Mouse (Mus musculus): ENCODE results near the gene Ociad2. TPM values are rescaled to one million over a fixed set of nuclear protein-coding genes. Genes with fewer than 3 reads are reported as not detected.

Gene Ociad2
- polyA plus RNA-seq, 1 experiment from 2014 or later: 5.9 TPM

DNA sequence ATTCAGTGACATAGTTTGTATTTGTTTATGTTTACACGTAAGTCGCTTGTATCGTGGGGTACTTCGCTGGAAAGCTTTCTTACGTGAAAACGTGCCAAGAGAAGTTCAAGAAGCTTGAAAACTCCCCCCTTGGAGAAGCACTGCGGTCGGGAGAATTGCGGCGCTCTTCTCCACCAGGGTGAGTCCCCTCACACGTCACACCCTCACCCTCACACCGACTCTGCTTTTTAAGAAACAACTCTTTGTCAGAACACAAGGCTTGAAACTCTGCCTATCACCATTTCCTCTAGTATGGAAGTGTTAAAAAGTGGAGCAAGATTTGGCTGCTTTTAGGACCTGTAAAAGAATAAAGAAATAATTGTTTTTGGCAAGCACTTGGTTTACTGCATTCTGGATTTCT is 36.3 kb downstream of the Ociad2 start:
- Histone ChIP-seq H3K4me3 (replicated peaks) (no peak overlapping the region), H3K27ac (replicated peaks) (no peak overlapping the region), H3K9ac (no peak overlapping the region), H3K9me3 (replicated peaks) (no peaks in the 10 kb centered on the region), H3K36me3 (replicated peaks) (peaks cover 83% of the 10 kb centered on the region), H3K27me3 (no peaks in the 10 kb centered on the region), H3K4me1 (replicated peaks) (peaks cover 27% of the 10 kb centered on the region), H3K4me2 (no peak overlapping the region)
- 90% methylated on average over 12 of the region's 12 CpGs for WGBS (ENCODE audit: insufficient replicate concordance)
- no peak for ATAC-seq (ENCODE audit: insufficient read depth)

DNA sequence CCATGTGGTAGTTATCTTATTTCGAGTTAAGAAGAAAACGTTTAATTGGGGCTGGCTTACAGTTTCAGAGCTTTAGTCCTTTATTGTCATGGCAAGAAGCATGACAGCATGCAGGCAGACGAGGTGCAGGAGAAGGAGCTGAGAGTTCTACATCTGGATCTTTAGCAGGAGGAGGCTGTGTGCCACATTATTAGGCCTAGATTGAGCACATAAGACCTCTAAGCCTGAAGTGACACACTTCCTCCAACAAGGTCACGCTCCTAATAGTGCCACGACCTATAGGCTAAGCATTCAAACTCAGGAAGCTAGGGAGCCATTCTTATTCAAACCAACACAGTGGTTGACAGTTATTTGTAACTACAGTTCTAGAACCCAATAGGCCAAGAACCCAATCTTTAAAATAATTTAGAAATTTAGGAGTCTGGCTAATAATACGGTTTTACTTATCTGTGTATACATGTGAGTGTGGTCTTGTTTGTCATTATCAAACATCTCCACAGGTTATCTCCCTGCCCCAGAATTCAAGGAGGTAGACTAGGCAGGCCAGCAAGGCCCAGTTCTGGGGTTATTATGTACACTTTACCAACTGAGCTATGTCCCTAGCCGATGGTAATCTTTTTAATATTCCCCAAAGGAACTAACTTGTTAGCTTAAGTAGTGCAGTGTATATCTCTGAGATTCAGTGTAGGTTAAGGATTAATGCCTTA is 39.1 kb downstream of the Ociad2 start:
- Histone ChIP-seq H3K4me3 (replicated peaks) (no peak overlapping the region), H3K9me3 (replicated peaks) (no peaks in the 10 kb centered on the region), H3K4me1 (replicated peaks) (peaks cover 29% of the 10 kb centered on the region), H3K27ac (replicated peaks) (peak overlapping the region; percentile 16), H3K27me3 (no peaks in the 10 kb centered on the region), H3K36me3 (replicated peaks) (peaks cover 74% of the 10 kb centered on the region), H3K4me2 (peak overlapping the region; percentile 25; the same call in 1 of the 2 replicates), H3K9ac (no peak overlapping the region)
- ATAC-seq (ENCODE audit: insufficient read depth): peak; percentile 85
- 57% methylated on average over 7 of the region's 7 CpGs for WGBS (ENCODE audit: insufficient replicate concordance)

DNA sequence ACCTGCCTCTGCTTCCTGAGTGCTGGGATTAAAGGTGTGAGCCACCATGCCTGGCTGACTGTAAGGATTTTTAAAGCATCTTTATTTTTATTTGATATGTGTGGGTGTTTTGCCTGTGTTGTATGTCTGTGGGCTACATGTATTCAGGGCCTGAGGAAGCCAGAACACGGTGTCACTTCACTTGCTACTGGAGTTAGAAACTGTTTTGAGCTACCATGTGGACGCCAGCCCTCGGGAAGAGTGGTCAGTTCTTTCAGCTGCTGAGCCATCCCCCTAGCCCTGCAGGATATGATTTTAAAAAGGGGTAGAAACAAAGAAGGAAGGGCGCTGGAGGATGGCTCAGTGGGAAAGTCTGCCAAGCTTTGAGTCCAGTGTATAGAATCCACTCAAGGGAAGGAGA is 44.9 kb downstream of the Ociad2 start:
- peaks cover 47% of the 10 kb centered on the region for H3K36me3 ChIP-seq (replicated peaks)
- H3K4me2 ChIP-seq: no peak overlapping the region
- no peaks in the 10 kb centered on the region for H3K9me3 ChIP-seq (replicated peaks)
- no peaks in the 10 kb centered on the region for H3K27me3 ChIP-seq
- H3K4me1 ChIP-seq (replicated peaks): peaks cover 43% of the 10 kb centered on the region
- no peak overlapping the region for H3K9ac ChIP-seq
- no peak overlapping the region for H3K4me3 ChIP-seq (replicated peaks)
- WGBS (ENCODE audit: insufficient replicate concordance): 84% methylated on average over 4 of the region's 4 CpGs
- no peak for ATAC-seq (ENCODE audit: insufficient read depth)
- no peak overlapping the region for H3K27ac ChIP-seq (replicated peaks)

DNA sequence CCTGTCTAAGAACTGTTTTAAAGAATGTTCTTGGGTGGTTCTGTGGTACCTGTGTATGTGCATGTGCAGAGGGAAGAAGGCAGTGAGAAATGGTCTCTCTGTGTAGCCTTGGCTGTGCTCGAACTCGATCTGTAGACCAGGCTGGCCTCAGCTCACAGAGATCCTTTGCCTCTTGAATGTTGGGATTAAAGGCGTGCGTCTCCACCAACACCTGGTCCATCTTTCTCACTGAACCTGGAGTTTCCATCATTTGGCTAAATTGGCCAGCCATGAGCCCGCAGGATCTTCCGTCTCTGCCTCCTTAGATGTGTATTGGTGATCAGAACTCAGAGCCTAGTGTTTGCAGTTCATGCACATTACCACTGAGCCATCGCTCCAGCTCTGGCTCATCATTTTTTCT is 45.8 kb downstream of the Ociad2 start:
- no peaks in the 10 kb centered on the region for H3K27me3 ChIP-seq
- peaks cover 38% of the 10 kb centered on the region for H3K4me1 ChIP-seq (replicated peaks)
- peaks cover 38% of the 10 kb centered on the region for H3K36me3 ChIP-seq (replicated peaks)
- peak overlapping the region; percentile 75; the same call in 1 of the 2 replicates for H3K4me2 ChIP-seq
- 92% methylated on average over 7 of the region's 7 CpGs for WGBS (ENCODE audit: insufficient replicate concordance)
- H3K4me3 ChIP-seq (replicated peaks): no peak overlapping the region
- H3K27ac ChIP-seq (replicated peaks): no peak overlapping the region
- no peak for ATAC-seq (ENCODE audit: insufficient read depth)
- H3K9me3 ChIP-seq (replicated peaks): no peaks in the 10 kb centered on the region
- H3K9ac ChIP-seq: no peak overlapping the region

DNA sequence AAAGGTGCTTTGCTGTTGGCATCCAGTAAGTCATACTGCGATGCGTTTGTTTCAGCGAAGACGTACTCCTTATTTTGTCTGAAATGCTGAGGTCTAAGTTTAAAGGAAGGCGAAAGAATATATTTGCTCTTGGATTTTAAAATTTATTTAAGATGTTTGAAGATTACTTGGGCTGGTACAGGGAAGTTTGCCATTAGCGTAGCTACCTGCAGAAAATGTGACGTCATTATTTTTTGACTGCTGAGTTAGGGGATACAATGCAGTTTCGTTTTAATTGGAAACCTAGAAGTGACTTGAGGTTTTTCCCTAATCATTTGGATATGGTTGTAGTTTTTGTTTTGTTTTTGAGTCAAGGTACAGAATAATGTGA is 47.4 kb downstream of the Ociad2 start:
- 3% methylated on average over 8 of the region's 8 CpGs for WGBS (ENCODE audit: insufficient replicate concordance)
- Histone ChIP-seq H3K27me3 (no peaks in the 10 kb centered on the region), H3K27ac (replicated peaks) (peak overlapping the region; percentile 95), H3K36me3 (replicated peaks) (peaks cover 27% of the 10 kb centered on the region), H3K4me1 (replicated peaks) (peaks cover 32% of the 10 kb centered on the region), H3K4me3 (replicated peaks) (peak overlapping the region; percentile 96), H3K9ac (peak overlapping the region; percentile 91), H3K4me2 (peak overlapping the region; percentile 75), H3K9me3 (replicated peaks) (no peaks in the 10 kb centered on the region)
- ATAC-seq (ENCODE audit: insufficient read depth): no peak

DNA sequence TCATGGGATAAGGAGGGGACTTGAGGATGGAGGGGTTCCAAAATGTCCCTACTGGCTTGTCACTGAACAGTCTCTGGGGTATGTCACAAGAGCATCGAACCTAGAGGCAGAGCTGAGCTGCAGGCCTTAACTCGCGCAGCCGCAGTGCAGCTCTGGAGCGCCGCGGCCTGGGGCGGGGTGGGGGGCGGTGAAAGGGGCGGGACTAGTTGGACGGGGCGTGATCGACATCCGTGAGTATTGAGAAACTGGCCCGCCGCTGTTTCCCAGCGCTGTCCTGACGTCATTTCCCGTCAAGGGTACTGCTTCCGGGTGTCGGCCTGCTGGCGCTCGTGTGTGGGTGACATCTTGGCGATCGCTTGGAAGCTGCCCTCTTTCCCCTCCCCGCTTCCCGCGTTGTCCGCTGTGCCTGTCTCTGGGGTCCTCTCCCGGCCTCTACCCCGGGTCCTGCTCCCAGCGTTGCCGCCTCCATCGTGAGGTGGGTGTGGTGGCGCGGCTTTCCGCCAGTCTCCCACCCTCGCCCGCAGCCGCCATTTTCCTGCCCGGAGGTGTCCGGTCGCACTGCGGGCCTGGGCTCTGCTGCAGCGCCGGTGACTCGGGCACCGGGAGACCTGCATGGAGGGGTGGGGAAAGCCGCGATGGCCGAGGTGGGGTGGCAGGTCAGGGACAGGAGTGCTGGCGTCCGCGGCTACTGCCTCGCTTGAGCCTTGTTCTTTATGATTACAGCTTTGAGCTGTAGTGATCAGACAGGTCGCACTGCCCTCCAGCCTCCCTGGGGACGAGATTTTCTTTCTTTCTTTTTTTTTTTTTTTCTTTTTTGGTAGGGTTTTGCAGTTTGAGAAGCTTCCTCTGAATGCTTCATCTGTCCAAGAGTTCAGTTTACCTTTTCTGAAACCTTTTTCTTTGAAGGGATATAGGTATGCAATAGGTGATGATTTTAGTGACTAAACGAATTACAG is 48.0 kb downstream of the Ociad2 start, which contains the start of gene Ociad1:
Ociad1 (plus strand) TSS at position 283 of the 956 bp plus-strand sequence.
- Histone ChIP-seq H3K36me3 (replicated peaks) (peaks cover 24% of the 10 kb centered on the region), H3K4me1 (replicated peaks) (peaks cover 31% of the 10 kb centered on the region), H3K27ac (replicated peaks) (peak within 1 kb of the TSS; percentile 95), H3K9me3 (replicated peaks) (no peaks in the 10 kb centered on the region), H3K4me3 (replicated peaks) (peak within 1 kb of the TSS; percentile 96), H3K4me2 (peak within 1 kb of the TSS; percentile 75), H3K9ac (peak within 1 kb of the TSS; percentile 91), H3K27me3 (no peaks in the 10 kb centered on the region)
- ATAC-seq (ENCODE audit: insufficient read depth): peak; percentile 96
- WGBS (ENCODE audit: insufficient replicate concordance): under 1% methylated on average over 55 of the region's 58 CpGs

DNA sequence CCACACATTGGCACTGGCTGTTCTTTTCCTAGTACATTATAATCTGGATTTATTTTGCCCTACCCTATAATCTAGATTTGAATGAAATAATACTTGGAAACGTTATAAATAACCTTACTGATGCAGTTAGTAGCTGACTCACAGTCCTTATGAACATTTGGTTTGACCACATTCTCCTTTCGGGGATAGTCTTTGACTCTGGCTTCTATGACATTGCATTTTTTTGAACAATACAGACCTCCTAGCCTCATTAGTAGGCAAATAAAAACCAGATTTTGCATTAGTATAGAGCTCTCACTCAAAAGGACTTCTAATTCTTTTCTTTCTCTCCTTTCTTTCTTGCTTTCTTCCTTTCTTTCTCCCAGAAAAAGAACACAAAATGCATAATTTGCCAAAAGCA is 50.9 kb downstream of the Ociad2 start:
- Histone ChIP-seq H3K4me2 (no peak overlapping the region), H3K9me3 (replicated peaks) (no peaks in the 10 kb centered on the region), H3K27ac (replicated peaks) (no peak overlapping the region), H3K4me3 (replicated peaks) (no peak overlapping the region), H3K4me1 (replicated peaks) (peaks cover 24% of the 10 kb centered on the region), H3K36me3 (replicated peaks) (peaks cover 4% of the 10 kb centered on the region), H3K27me3 (no peaks in the 10 kb centered on the region), H3K9ac (no peak overlapping the region)
- no peak for ATAC-seq (ENCODE audit: insufficient read depth)
- WGBS (ENCODE audit: insufficient replicate concordance): 35% methylated on average over 2 of the region's 2 CpGs

DNA sequence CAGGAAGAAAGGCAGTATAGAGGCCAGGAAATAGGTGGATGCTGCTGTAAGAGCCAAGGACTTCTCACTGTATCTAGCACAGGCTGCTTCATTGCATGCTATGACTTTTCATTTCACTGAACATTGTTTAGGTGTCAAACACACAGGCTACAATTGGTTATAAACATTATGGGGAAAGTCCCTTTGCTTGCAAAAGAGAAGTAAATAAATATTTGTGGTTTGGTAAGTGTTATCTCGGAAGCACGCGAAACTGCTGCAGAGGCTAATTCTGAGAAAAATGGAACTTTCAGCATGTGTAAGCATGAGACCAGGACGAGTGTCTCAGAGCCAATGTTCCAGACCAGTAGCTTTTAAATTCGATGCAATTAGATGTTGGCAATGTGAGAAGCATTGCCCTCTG is 54.2 kb downstream of the Ociad2 start:
- no peak for ATAC-seq (ENCODE audit: insufficient read depth)
- WGBS (ENCODE audit: insufficient replicate concordance): 28% methylated on average over 5 of the region's 5 CpGs

DNA sequence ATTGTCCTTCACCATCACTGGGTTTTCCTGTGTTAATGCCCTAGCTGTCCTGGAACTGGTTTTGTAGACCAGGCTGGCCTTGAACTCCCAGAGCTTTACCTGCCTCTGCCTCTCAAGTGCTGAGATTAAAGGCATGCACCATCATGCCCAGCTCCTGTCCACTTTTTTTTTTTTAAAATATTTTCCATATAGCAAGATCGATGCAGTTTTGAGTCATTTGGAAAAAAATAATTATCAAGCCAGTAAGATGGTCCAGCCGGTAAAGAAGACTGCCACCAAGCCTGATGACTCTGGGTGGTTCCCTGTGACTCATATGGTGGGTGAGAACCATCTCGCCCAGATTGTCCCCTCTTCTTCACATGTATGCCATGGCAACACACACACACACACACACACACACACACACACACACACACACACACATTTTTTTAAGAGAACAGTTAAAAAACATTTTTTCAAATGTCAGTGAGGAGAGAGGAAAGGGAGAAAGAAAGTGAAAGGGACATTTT is 55.3 kb downstream of the Ociad2 start:
- H3K4me3 ChIP-seq (replicated peaks): no peak overlapping the region
- H3K9ac ChIP-seq: no peak overlapping the region
- no peak overlapping the region for H3K4me2 ChIP-seq
- no peaks in the 10 kb centered on the region for H3K27me3 ChIP-seq
- no peaks in the 10 kb centered on the region for H3K9me3 ChIP-seq (replicated peaks)
- H3K27ac ChIP-seq (replicated peaks): no peak overlapping the region
- ATAC-seq (ENCODE audit: insufficient read depth): no peak
- H3K4me1 ChIP-seq (replicated peaks): peaks cover 5% of the 10 kb centered on the region; the same call in 1 of the 2 replicates
- no peaks in the 10 kb centered on the region for H3K36me3 ChIP-seq (replicated peaks)
- 72% methylated on average over 3 of the region's 3 CpGs for WGBS (ENCODE audit: insufficient replicate concordance)

More for the DNA sequence above, 54.2 kb downstream of the Ociad2 start:
- Histone ChIP-seq H3K4me1 (replicated peaks) (peaks cover 5% of the 10 kb centered on the region; the same call in 1 of the 2 replicates), H3K9ac (no peak overlapping the region), H3K27ac (replicated peaks) (no peak overlapping the region), H3K36me3 (replicated peaks) (no peaks in the 10 kb centered on the region), H3K27me3 (no peaks in the 10 kb centered on the region), H3K4me3 (replicated peaks) (no peak overlapping the region), H3K4me2 (no peak overlapping the region), H3K9me3 (replicated peaks) (no peaks in the 10 kb centered on the region)

DNA sequence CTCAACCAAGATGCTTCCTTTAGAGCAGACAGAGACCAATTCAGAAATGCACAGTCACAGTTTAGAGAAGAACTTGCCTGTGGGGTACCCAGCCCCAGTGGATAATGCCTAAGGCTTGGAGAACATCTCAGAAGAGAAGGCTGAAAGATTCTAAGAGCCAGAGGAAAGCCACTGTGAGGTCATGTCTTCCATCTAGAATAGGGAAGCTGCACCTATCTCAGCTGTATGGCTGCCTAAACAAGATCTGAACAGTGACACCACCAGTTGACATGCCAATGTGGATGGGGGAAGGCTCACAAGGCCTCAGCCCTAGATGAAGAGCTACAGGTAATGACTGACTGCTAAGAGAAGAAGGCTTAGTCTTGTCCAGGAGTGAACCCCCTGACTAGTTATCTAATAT is 56.8 kb downstream of the Ociad2 start:
- no peak overlapping the region for H3K9ac ChIP-seq
- H3K9me3 ChIP-seq (replicated peaks): no peaks in the 10 kb centered on the region
- H3K4me1 ChIP-seq (replicated peaks): peaks cover 12% of the 10 kb centered on the region
- H3K4me3 ChIP-seq (replicated peaks): no peak overlapping the region
- ATAC-seq (ENCODE audit: insufficient read depth): no peak
- no peak overlapping the region for H3K4me2 ChIP-seq
- H3K36me3 ChIP-seq (replicated peaks): no peaks in the 10 kb centered on the region
- H3K27ac ChIP-seq (replicated peaks): no peak overlapping the region
- no peaks in the 10 kb centered on the region for H3K27me3 ChIP-seq

DNA sequence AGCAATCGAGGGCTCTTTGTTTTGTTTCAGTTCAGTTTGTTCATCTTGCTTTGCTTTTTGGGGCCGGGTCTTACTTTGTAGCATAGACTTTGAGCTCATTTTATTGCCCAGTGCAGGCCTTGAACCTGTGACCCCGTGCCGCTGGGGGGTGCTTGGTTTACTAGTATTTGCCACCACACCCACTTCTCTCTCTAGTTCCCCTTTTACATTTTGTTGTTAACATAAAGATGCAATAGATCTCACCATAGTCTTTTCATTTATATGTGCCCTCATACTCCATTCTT is 60.3 kb downstream of the Ociad2 start:
- H3K27me3 ChIP-seq: no peaks in the 10 kb centered on the region
- no peak overlapping the region for H3K27ac ChIP-seq (replicated peaks)
- no peaks in the 10 kb centered on the region for H3K9me3 ChIP-seq (replicated peaks)
- no peaks in the 10 kb centered on the region for H3K36me3 ChIP-seq (replicated peaks)
- no peak overlapping the region for H3K9ac ChIP-seq
- H3K4me3 ChIP-seq (replicated peaks): no peak overlapping the region
- H3K4me2 ChIP-seq: no peak overlapping the region
- peaks cover 8% of the 10 kb centered on the region for H3K4me1 ChIP-seq (replicated peaks)
- no peak for ATAC-seq (ENCODE audit: insufficient read depth)
- 53% methylated on average over 4 of the region's 4 CpGs for WGBS (ENCODE audit: insufficient replicate concordance)

Data from liver, embryonic 15.5 days (tissue).